Mouse (Mus musculus): ENCODE measurements around the gene Chrm4.

DNA sequence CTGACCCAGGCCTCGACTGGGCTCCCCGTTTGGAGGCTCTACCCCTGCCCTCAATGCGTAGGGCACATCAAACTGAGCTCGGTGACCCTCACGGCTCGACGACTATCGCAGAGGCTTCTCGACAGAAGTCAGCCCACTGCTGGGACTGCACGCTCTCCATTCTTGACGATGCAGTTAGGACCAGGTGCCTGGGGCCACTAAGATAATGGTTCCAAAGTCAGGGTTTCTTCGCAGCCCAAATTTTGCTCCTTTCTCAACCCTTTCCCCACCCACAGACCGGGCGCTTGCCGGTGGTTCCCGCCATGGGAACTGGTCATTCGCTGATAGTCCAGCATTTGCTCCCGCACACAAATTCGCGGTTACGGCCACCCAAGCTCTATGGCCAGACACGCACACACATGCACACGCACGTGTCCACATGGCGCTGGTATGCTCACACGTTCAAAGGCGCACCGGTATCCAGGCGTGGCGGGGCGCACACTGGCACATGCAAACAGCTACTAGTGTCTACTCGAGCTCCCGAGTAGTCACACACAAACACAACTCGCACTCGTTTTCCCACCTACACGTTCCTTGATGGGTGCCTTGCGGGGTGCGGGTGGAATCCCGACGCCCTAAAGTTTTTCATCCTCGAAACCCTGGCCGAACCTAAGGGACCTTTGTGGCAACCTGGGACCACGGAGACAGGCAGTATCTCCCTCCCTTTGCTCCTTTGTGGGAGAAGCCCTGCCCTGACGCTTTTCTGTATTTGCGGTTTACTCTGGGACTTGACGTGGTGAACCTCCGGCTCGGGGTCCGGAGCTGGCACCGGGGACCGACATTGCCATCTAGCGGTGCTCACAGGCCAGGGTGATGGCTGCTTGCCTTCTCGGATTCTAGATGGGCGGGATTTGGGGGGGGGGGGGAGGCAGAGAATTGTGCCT, 3.4 kb upstream of the Chrm4 start:
- TF ChIP-seq CTCF (IDR thresholded peaks at IDR 0.05; ENCODE audit: low read depth, low read length), result peak; percentile 82
- TF ChIP-seq POLR2A (IDR thresholded peaks at IDR 0.05; ENCODE audit: insufficient read depth, low read length), result no peak
